9 mouse cellular contexts compared by ENCODE assay signal in genomic region chr3:133672742-133673447, GRCm38 (mm10).
DNase-seq lines count a peak whose midpoint lies in the region; ATAC-seq and TF ChIP-seq lines count a peak whose summit lies in the region.
"Had no signal": no experiment of that assay in that cellular context is flagged by ENCODE, and none has a peak within 500 bp of the region (broad histone marks: within the 10 kb centered on the region; RNA-seq: fewer than 3 reads in every experiment).

No protein-coding gene starts in this region.

- H3K4me2 ChIP-seq in embryonic facial prominence, embryonic 15.5 days (replicated peaks), result no peak overlapping the region
- peak overlapping the region; percentile 32 for H3K4me2 ChIP-seq in heart, embryonic 13.5 days
- H3K4me2 ChIP-seq: embryonic facial prominence, embryonic 12.5 days had no signal

- ATAC-seq in embryonic facial prominence, embryonic 15.5 days (ENCODE audit: insufficient number of reproducible peaks, low FRiP score, low TSS enrichment, low read depth), result peak; percentile 65; the same call in 1 of the 2 replicates
- ATAC-seq in heart, embryonic 13.5 days (ENCODE audit: extremely low read depth, insufficient number of reproducible peaks, low FRiP score, low TSS enrichment), result 0 out of 2 replicates have a peak, but pooled peaks have one; percentile 46
- ATAC-seq in megakaryocyte progenitor cell, adult 5-6 weeks (replicated peaks; ENCODE audit: poor library complexity), result peak; percentile 61
- ATAC-seq in CD4-positive, CD25-positive, alpha-beta regulatory T cell, adult 4 months, result no peak

- no peak for TF ChIP-seq POLR2A in cerebellum, adult 2 months (IDR thresholded peaks at IDR 0.05; ENCODE audit: borderline replicate concordance, insufficient read depth, low read length)

- no peaks in the 10 kb centered on the region for H3K4me1 ChIP-seq in cerebellum, adult 2 months (ENCODE audit: control insufficient read depth, insufficient read depth, low read length)
- no peaks in the 10 kb centered on the region for H3K4me1 ChIP-seq in embryonic facial prominence, embryonic 15.5 days
- H3K4me1 ChIP-seq in heart, embryonic 13.5 days, result peaks cover 12% of the 10 kb centered on the region
- H3K4me1 ChIP-seq: embryonic facial prominence, embryonic 12.5 days had no signal

- no peak overlapping the region for H3K27ac ChIP-seq in cerebellum, adult 2 months (ENCODE audit: insufficient read depth, low read length)
- H3K27ac ChIP-seq in embryonic facial prominence, embryonic 15.5 days (replicated peaks), result no peak overlapping the region
- peak overlapping the region; percentile 74 for H3K27ac ChIP-seq in heart, embryonic 13.5 days (replicated peaks)
- H3K27ac ChIP-seq: embryonic facial prominence, embryonic 12.5 days had no signal

- TF ChIP-seq CTCF in cerebellum, adult 2 months (IDR thresholded peaks at IDR 0.05; ENCODE audit: borderline replicate concordance, insufficient read depth, low read depth, low read length), result no peak

- no peaks in the 10 kb centered on the region for H3K27me3 ChIP-seq in cerebellum, adult 2 months (ENCODE audit: control insufficient read depth, insufficient read depth, low read length)
- H3K27me3 ChIP-seq in embryonic facial prominence, embryonic 15.5 days, result no peaks in the 10 kb centered on the region
- no peaks in the 10 kb centered on the region for H3K27me3 ChIP-seq in heart, embryonic 13.5 days (replicated peaks)
- H3K27me3 ChIP-seq: embryonic facial prominence, embryonic 12.5 days had no signal

- H3K9me3 ChIP-seq in embryonic facial prominence, embryonic 15.5 days (replicated peaks), result no peaks in the 10 kb centered on the region
- H3K9me3 ChIP-seq in heart, embryonic 13.5 days, result no peaks in the 10 kb centered on the region
- H3K9me3 ChIP-seq: embryonic facial prominence, embryonic 12.5 days had no signal

- H3K9ac ChIP-seq in embryonic facial prominence, embryonic 15.5 days, result no peak overlapping the region
- no peak overlapping the region for H3K9ac ChIP-seq in heart, embryonic 13.5 days
- H3K9ac ChIP-seq: embryonic facial prominence, embryonic 12.5 days had no signal

- DNase-seq in cerebellum, adult 2 months, result peak; percentile 9 to 20
- DNase-seq in cerebellum, adult 8-10 months, result no peak
- peak; percentile 53 for DNase-seq in 3134 (ENCODE audit: extremely low read depth, insufficient read length, low spot score)
- DNase-seq in spleen, postnatal 4 days (ENCODE audit: low spot score in 2 of 2), result no peak

- H3K36me3 ChIP-seq in embryonic facial prominence, embryonic 15.5 days, result no peaks in the 10 kb centered on the region
- H3K36me3 ChIP-seq in heart, embryonic 13.5 days, result no peaks in the 10 kb centered on the region
- H3K36me3 ChIP-seq: embryonic facial prominence, embryonic 12.5 days had no signal

- 7% methylated on average over 10 of the region's 10 CpGs for WGBS in cerebellum, adult 2 months
- WGBS in embryonic facial prominence, embryonic 15.5 days, result 74% methylated on average over 10 of the region's 10 CpGs
- WGBS in heart, embryonic 13.5 days, result 36% methylated on average over 10 of the region's 10 CpGs

- H3K4me3 ChIP-seq in cerebellum, adult 2 months (replicated peaks; ENCODE audit: insufficient read depth, low read depth, low read length), result no peak overlapping the region
- no peak overlapping the region for H3K4me3 ChIP-seq in embryonic facial prominence, embryonic 15.5 days (replicated peaks)
- no peak overlapping the region for H3K4me3 ChIP-seq in heart, embryonic 13.5 days
- H3K4me3 ChIP-seq: embryonic facial prominence, embryonic 12.5 days had no signal

Comparison
In these comparisons a context has a peak if more than half of its experiments do, and no peak if none do; other contexts are left out.
1. DNase-seq: peak in cerebellum, adult 2 months (2 of 2) and 3134 (single experiment); none in cerebellum, adult 8-10 months (single experiment) and spleen, postnatal 4 days (0 of 2).